8 mouse cellular contexts compared by ENCODE assay signal in the genomic region with DNA sequence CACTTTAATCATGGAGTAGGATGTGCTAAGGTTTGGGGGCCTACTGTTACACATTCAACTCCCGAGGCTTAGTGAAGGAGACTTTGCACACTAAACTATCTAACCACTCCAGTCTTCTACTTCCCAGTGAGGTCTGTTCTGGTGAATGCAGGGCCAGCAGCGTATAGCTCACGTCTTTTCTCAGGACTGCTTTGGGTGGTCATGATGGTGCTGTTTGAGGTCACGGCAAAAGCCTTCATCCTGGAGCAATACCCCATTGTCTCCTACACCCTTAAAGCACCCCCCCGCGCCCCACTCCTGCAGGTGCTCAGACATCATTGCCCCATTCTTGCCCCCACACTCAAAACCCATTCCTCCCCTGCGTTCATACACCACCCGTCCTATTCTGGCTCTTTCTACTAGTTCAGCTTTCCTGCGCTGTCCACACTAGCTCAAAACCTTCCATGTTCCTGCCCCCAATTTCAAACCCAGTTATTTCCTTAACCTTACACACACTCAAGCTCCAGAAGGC. TPM values are rescaled to one million over a fixed set of nuclear protein-coding genes. Genes with fewer than 3 reads are reported as not detected.
DNase-seq lines count a peak whose midpoint lies in the region; ATAC-seq and TF ChIP-seq lines count a peak whose summit lies in the region.

No protein-coding gene starts in this region.

- TF ChIP-seq POLR2A in olfactory bulb, adult 2 months (IDR thresholded peaks at IDR 0.05; ENCODE audit: insufficient read depth, low read depth, low read length) = no peak

- H3K4me1 ChIP-seq in lung, embryonic 16.5 days (replicated peaks; ENCODE audit: control insufficient read depth, insufficient read depth, low read length) = peaks cover 5% of the 10 kb centered on the region
- H3K4me1 ChIP-seq in intestine, embryonic 16.5 days (ENCODE audit: control insufficient read depth, insufficient read depth, low read length) = peaks cover 12% of the 10 kb centered on the region
- H3K4me1 ChIP-seq in olfactory bulb, adult 2 months (ENCODE audit: control insufficient read depth, insufficient read depth, low read length) = peaks cover 7% of the 10 kb centered on the region

- H3K27ac ChIP-seq in lung, embryonic 16.5 days (ENCODE audit: low read length) = no peak overlapping the region
- peak overlapping the region; percentile 33; the same call in 1 of the 2 replicates for H3K27ac ChIP-seq in intestine, embryonic 16.5 days (ENCODE audit: low read length)
- no peak overlapping the region for H3K27ac ChIP-seq in olfactory bulb, adult 2 months (ENCODE audit: insufficient read depth, low read depth, low read length)

- H3K9ac ChIP-seq in lung, embryonic 16.5 days (ENCODE audit: low read length) = peak overlapping the region; percentile 77
- peak overlapping the region; percentile 77 for H3K9ac ChIP-seq in intestine, embryonic 16.5 days (ENCODE audit: low read depth, low read length)

- H3K27me3 ChIP-seq in lung, embryonic 16.5 days (ENCODE audit: control insufficient read depth, insufficient read depth, low read depth, low read length) = no peaks in the 10 kb centered on the region
- H3K27me3 ChIP-seq in intestine, embryonic 16.5 days (replicated peaks; ENCODE audit: control insufficient read depth, insufficient read depth, low read length) = no peaks in the 10 kb centered on the region

- H3K4me2 ChIP-seq in lung, embryonic 16.5 days (ENCODE audit: low read depth, low read length) = peak overlapping the region; percentile 74
- peak overlapping the region; percentile 74 for H3K4me2 ChIP-seq in intestine, embryonic 16.5 days (ENCODE audit: low read depth, low read length)

- H3K9me3 ChIP-seq in lung, embryonic 16.5 days (ENCODE audit: control insufficient read depth, low read length) = no peaks in the 10 kb centered on the region
- H3K9me3 ChIP-seq in intestine, embryonic 16.5 days (ENCODE audit: control insufficient read depth, low read length) = no peaks in the 10 kb centered on the region

- WGBS in lung, embryonic 16.5 days = 20% methylated on average over 9 of the region's 9 CpGs
- WGBS in intestine, embryonic 16.5 days = 19% methylated on average over 9 of the region's 9 CpGs
- 23% methylated on average over 9 of the region's 9 CpGs for whole genome bisulfite sequencing in olfactory bulb, adult 2 months

- peak overlapping the region; percentile 87 for H3K4me3 ChIP-seq in lung, embryonic 16.5 days (ENCODE audit: low read length)
- peak overlapping the region; percentile 89 for H3K4me3 ChIP-seq in intestine, embryonic 16.5 days (ENCODE audit: low read length)
- H3K4me3 ChIP-seq in olfactory bulb, adult 2 months (ENCODE audit: insufficient read depth, low read depth, low read length) = peak overlapping the region; percentile 98

- peak; percentile 13 for DNase-seq in CD4-positive, CD25-positive, alpha-beta regulatory T cell, adult 2 months (ENCODE audit: low read depth, low spot score)
- no peak for DNase-seq in lung, postnatal 36 days
- DNase-seq in frontal cortex, adult 2 months (ENCODE audit: extremely low spot score in 1 of 2, low spot score in 1 of 2) = no peak
- DNase-seq in layer of hippocampus, adult 9-11 months = no peak

- H3K36me3 ChIP-seq in lung, embryonic 16.5 days (ENCODE audit: control insufficient read depth, insufficient read depth, low read length) = 0 out of 2 replicates have a peak, but pooled peaks cover 2% of the 10 kb centered on the region
- 0 out of 2 replicates have a peak, but pooled peaks cover 5% of the 10 kb centered on the region for H3K36me3 ChIP-seq in intestine, embryonic 16.5 days (ENCODE audit: control insufficient read depth, insufficient read depth, low read length)

- no peak for TF ChIP-seq CTCF in olfactory bulb, adult 2 months (IDR thresholded peaks at IDR 0.05; ENCODE audit: insufficient read depth, low read depth, low read length)

- ATAC-seq in CD4-positive, CD25-positive, alpha-beta regulatory T cell, adult 4 months = no peak
- peak; percentile 37 for ATAC-seq in lung, embryonic 16.5 days (ENCODE audit: low read depth)
- ATAC-seq in intestine, embryonic 16.5 days = peak; percentile 7

RNA-seq across cellular contexts. Expression of gene Tbcd, which starts 0.5 kb away (rescaled TPM):
- polyA plus RNA-seq in CD4-positive, CD25-positive, alpha-beta regulatory T cell, adult 4 months (2017; shearing (Covaris generic)) = 10 to 100 TPM; 24.0 to 41.8 TPM
- polyA plus RNA-seq in lung, embryonic 16.5 days (2015; fragmentation: Nextera tagmentation; extraction: Ambion mirVana) = 31.6 and 35.6 TPM in 2 replicates
- polyA plus RNA-seq in intestine, embryonic 16.5 days (2015; fragmentation: Nextera tagmentation; extraction: Ambion mirVana) = 35.3 and 36.7 TPM in 2 replicates
- polyA plus RNA-seq in olfactory bulb, adult 2 months (2012; ENCODE audit: insufficient read depth, insufficient read length, low replicate concordance, missing spikeins) = not detected in 2 replicates
- polyA plus RNA-seq in frontal cortex, adult 2 months (2012; rRNA removed) = 53.0 and 59.9 TPM in 2 replicates

RNA-seq across cellular contexts. Expression of gene Fn3k, which starts 16.6 kb away (rescaled TPM):
- polyA plus RNA-seq in CD4-positive, CD25-positive, alpha-beta regulatory T cell, adult 4 months (2017; shearing (Covaris generic)) = not detected
- polyA plus RNA-seq in lung, embryonic 16.5 days (2015; fragmentation: Nextera tagmentation; extraction: Ambion mirVana) = 0.60 and 1.3 TPM in 2 replicates
- polyA plus RNA-seq in intestine, embryonic 16.5 days (2015; fragmentation: Nextera tagmentation; extraction: Ambion mirVana) = 1.6 and 1.8 TPM in 2 replicates
- not detected in 2 replicates for polyA plus RNA-seq in olfactory bulb, adult 2 months (2012; ENCODE audit: insufficient read depth, insufficient read length, low replicate concordance, missing spikeins)
- polyA plus RNA-seq in frontal cortex, adult 2 months (2012; rRNA removed) = 42.5 and 44.7 TPM in 2 replicates

RNA-seq across cellular contexts. Expression of gene Fn3krp, which starts 30.1 kb away (rescaled TPM):
- polyA plus RNA-seq in CD4-positive, CD25-positive, alpha-beta regulatory T cell, adult 4 months (2017; shearing (Covaris generic)) = 1 to 10 TPM; 1.8 to 2.6 TPM
- polyA plus RNA-seq in lung, embryonic 16.5 days (2015; fragmentation: Nextera tagmentation; extraction: Ambion mirVana) = 6.7 and 9.3 TPM in 2 replicates
- polyA plus RNA-seq in intestine, embryonic 16.5 days (2015; fragmentation: Nextera tagmentation; extraction: Ambion mirVana) = 3.8 and 5.3 TPM in 2 replicates
- polyA plus RNA-seq in olfactory bulb, adult 2 months (2012; ENCODE audit: insufficient read depth, insufficient read length, low replicate concordance, missing spikeins) = not detected in 2 replicates
- polyA plus RNA-seq in frontal cortex, adult 2 months (2012; rRNA removed) = 33.7 TPM in 2 replicates
